Comparison of ENCODE assay signal across 17 mouse cellular contexts in the genomic region with DNA sequence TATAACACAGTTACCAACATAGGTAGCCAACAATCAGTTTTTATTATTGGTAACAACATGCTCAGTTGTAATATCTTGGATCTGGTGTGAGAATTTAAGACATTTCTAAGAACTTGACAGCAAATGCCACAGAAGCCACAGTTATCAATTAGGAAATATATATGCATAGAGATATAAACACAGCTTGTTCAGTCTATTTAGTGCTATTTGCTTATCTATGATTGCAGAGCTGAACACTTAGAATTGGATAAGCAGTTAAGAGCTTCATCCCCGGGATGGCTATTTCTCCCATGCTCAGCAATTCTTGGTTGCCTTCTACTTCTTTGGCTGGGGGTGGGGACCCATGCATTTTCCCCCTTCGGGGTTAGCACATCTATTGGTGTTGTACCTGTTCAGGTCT.
"Had no signal": no experiment of that assay in that cellular context is flagged by ENCODE, and none has a peak within 500 bp of the region (broad histone marks: within the 10 kb centered on the region; RNA-seq: fewer than 3 reads in every experiment).

No protein-coding gene starts in this region.

- ATAC-seq: lung, postnatal 0 days; midbrain, embryonic 15.5 days had no signal

- H3K27me3 ChIP-seq: limb, embryonic 12.5 days; limb, embryonic 15.5 days; midbrain, embryonic 12.5 days; midbrain, embryonic 15.5 days; neural tube, embryonic 12.5 days; stomach, embryonic 15.5 days had no signal

- H3K36me3 ChIP-seq: limb, embryonic 12.5 days; limb, embryonic 15.5 days; midbrain, embryonic 12.5 days; midbrain, embryonic 15.5 days; neural tube, embryonic 12.5 days; stomach, embryonic 15.5 days had no signal

- H3K9me3 ChIP-seq: limb, embryonic 12.5 days; limb, embryonic 15.5 days; midbrain, embryonic 12.5 days; midbrain, embryonic 15.5 days; neural tube, embryonic 12.5 days; stomach, embryonic 15.5 days had no signal

- H3K27ac ChIP-seq: limb, embryonic 12.5 days; limb, embryonic 15.5 days; midbrain, embryonic 12.5 days; midbrain, embryonic 15.5 days; neural tube, embryonic 12.5 days; stomach, embryonic 15.5 days had no signal

- H3K9ac ChIP-seq: limb, embryonic 12.5 days; limb, embryonic 15.5 days; lung, embryonic 14.5 days; midbrain, embryonic 12.5 days; midbrain, embryonic 15.5 days; neural tube, embryonic 12.5 days; stomach, embryonic 15.5 days had no signal

- H3K4me3 ChIP-seq: limb, embryonic 12.5 days; limb, embryonic 15.5 days; midbrain, embryonic 12.5 days; midbrain, embryonic 15.5 days; neural tube, embryonic 12.5 days; stomach, embryonic 15.5 days had no signal

- H3K4me1 ChIP-seq: limb, embryonic 15.5 days; midbrain, embryonic 15.5 days; neural tube, embryonic 12.5 days; stomach, embryonic 15.5 days had no signal

- DNase-seq: kidney, adult 18-20 months; kidney, adult 9 months; kidney, postnatal 14 days; kidney, postnatal 4 days; left cerebral cortex, postnatal 4 days; lung, embryonic 14.5 days; retina, postnatal 1 day; right cerebral cortex, postnatal 25 days; spleen, adult 18-20 months; thymus, postnatal 25 days had no signal

- H3K4me2 ChIP-seq: limb, embryonic 12.5 days; limb, embryonic 15.5 days; lung, embryonic 14.5 days; midbrain, embryonic 12.5 days; midbrain, embryonic 15.5 days; neural tube, embryonic 12.5 days; stomach, embryonic 15.5 days had no signal
